Mouse (Mus musculus) kidney, postnatal 10 days (tissue): ENCODE results near the gene Rsph14.

Experiments
- DNase-seq: peaks from one replicate; pipeline ENCODE4 v3.0.0; 2021; ENCODE audit warnings: mixed read lengths

Rsph14 gene

GRCm38 (mm10) chr10:75032395-75032794, at the start of gene Rsph14:
Gene Rsph14, minus strand, starts transcription at chr10:75032586.
- peak; percentile 89 for DNase-seq

GRCm38 (mm10) chr10:75078174-75079128, 46.1 kb upstream of the Rsph14 start:
- DNase-seq, result no peak

GRCm38 (mm10) chr10:75075665-75076064, 43.3 kb upstream of the Rsph14 start:
- no peak for DNase-seq

GRCm38 (mm10) chr10:75070281-75070976, 38.0 kb upstream of the Rsph14 start:
- DNase-seq, result no peak

GRCm38 (mm10) chr10:75068624-75069328, 36.4 kb upstream of the Rsph14 start:
- DNase-seq, result no peak

- DNase-seq, result no peak
These were observed 35.7 kb upstream of the Rsph14 start for GRCm38 (mm10) chr10:75068086-75068485.

GRCm38 (mm10) chr10:75067446-75067845, 35.1 kb upstream of the Rsph14 start:
- DNase-seq, result no peak

- DNase-seq, result no peak
These were observed 33.3 kb upstream of the Rsph14 start for GRCm38 (mm10) chr10:75065691-75066090.

GRCm38 (mm10) chr10:75063301-75063965, 31.0 kb upstream of the Rsph14 start:
- no peak for DNase-seq

GRCm38 (mm10) chr10:75062621-75063020, 30.2 kb upstream of the Rsph14 start:
- DNase-seq, result no peak

GRCm38 (mm10) chr10:75062189-75062561, 29.8 kb upstream of the Rsph14 start:
- peak; percentile 44 for DNase-seq

GRCm38 (mm10) chr10:75061341-75062188, 29.2 kb upstream of the Rsph14 start:
- DNase-seq, result peak; percentile 55

- DNase-seq, result peak; percentile 49
These were observed 28.5 kb upstream of the Rsph14 start for GRCm38 (mm10) chr10:75060843-75061235.

GRCm38 (mm10) chr10:75060217-75060842, 27.9 kb upstream of the Rsph14 start, which contains the start of gene Bcr:
Gene Bcr, plus strand, starts transcription at chr10:75060592.
- DNase-seq, result peak; percentile 89

- DNase-seq, result peak; percentile 84
These were observed 27.0 kb upstream of the Rsph14 start for GRCm38 (mm10) chr10:75059396-75059795.

- peak; percentile 62 for DNase-seq
These were observed 26.5 kb upstream of the Rsph14 start for GRCm38 (mm10) chr10:75058761-75059395.

GRCm38 (mm10) chr10:75058336-75058735, 25.9 kb upstream of the Rsph14 start:
- DNase-seq, result no peak

- no peak for DNase-seq
These were observed 23.9 kb upstream of the Rsph14 start for GRCm38 (mm10) chr10:75056255-75056654.

- DNase-seq, result no peak
These were observed 23.3 kb upstream of the Rsph14 start for GRCm38 (mm10) chr10:75055672-75056071.

- DNase-seq, result no peak
These were observed 21.7 kb upstream of the Rsph14 start for GRCm38 (mm10) chr10:75054125-75054524.

- no peak for DNase-seq
These were observed 21.3 kb upstream of the Rsph14 start for GRCm38 (mm10) chr10:75053655-75054054.
